ENCODE assay signal across 12 mouse cellular contexts in the genomic region with DNA sequence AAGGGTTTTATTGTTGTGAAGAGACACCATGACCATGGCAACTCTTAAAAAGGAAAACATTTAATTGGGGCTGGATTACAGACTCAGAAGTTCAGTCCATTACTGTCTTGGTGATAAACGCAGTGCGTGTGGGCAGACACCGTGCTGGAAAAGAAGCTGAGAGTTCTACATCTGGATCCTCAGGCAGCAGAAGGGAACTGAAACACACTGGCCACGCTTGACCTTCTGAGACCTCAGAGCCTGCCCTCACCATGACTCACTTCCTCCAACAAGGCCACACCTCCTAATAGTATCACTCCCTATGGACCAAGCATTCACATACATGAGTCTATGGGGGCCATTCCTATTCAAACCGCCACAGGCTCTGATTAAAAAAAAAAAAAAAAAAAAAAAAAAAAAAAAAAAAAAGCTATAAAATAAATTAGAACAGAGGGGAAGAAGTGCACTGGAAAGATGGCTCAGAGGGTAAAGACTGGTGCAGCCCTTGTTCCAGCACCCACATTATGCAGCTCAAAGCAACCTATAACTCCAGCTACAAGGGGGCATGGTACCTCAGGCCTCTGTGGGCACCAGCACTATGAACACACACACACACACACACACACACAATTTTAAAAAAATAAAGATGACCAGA. TPM values are rescaled to one million over a fixed set of nuclear protein-coding genes. Genes with fewer than 3 reads are reported as not detected.
A peak's percentile ranks its signal among the peaks of the same experiment; 100 is the strongest.
DNase-seq lines count a peak whose midpoint lies in the region; ATAC-seq and TF ChIP-seq lines count a peak whose summit lies in the region.
"Had no signal": no experiment of that assay in that cellular context is flagged by ENCODE, and none has a peak within 500 bp of the region (broad histone marks: within the 10 kb centered on the region; RNA-seq: fewer than 3 reads in every experiment).

No protein-coding gene starts in this region.

- H3K4me3 ChIP-seq in layer of hippocampus, adult 2 months: no peak overlapping the region
- H3K4me3 ChIP-seq in macrophage (ENCODE audit: inconsistent target): no peak overlapping the region
- no peak overlapping the region for H3K4me3 ChIP-seq in forebrain, embryonic 13.5 days

- no peaks in the 10 kb centered on the region for H3K36me3 ChIP-seq in macrophage (ENCODE audit: inconsistent target)
- H3K36me3 ChIP-seq in forebrain, embryonic 13.5 days (ENCODE audit: poor library complexity, severe bottlenecking): no peaks in the 10 kb centered on the region

- peaks cover 7% of the 10 kb centered on the region for H3K4me1 ChIP-seq in forebrain, embryonic 13.5 days

- no peaks in the 10 kb centered on the region for H3K79me2 ChIP-seq in macrophage (ENCODE audit: inconsistent target)

- no peak overlapping the region for H3K4me2 ChIP-seq in forebrain, embryonic 13.5 days

- H3K27me3 ChIP-seq in forebrain, embryonic 13.5 days: no peaks in the 10 kb centered on the region

- no peak for ATAC-seq in forebrain, embryonic 13.5 days
- ATAC-seq: CD4-positive, CD25-positive, alpha-beta regulatory T cell, adult 4 months; intestine, postnatal 0 days had no signal

- TF ChIP-seq CTCF in layer of hippocampus, adult 2 months (conservative IDR thresholded peaks at IDR 0.05): no peak

- H3K9ac ChIP-seq in forebrain, embryonic 13.5 days: no peak overlapping the region

- no peaks in the 10 kb centered on the region for H3K9me3 ChIP-seq in forebrain, embryonic 13.5 days (replicated peaks)

- H3K27ac ChIP-seq in layer of hippocampus, adult 2 months: no peak overlapping the region
- peak overlapping the region; percentile 25 for H3K27ac ChIP-seq in macrophage
- no peak overlapping the region for H3K27ac ChIP-seq in forebrain, embryonic 13.5 days

- 13% methylated on average over 4 of the region's 5 CpGs for WGBS in macrophage (ENCODE audit: missing documents)
- WGBS in forebrain, embryonic 13.5 days: 83% methylated on average over 5 of the region's 5 CpGs

- peak; percentile 45 for DNase-seq in adrenal gland, postnatal 14 days
- DNase-seq in adrenal gland, postnatal 25 days: no peak
- DNase-seq in layer of hippocampus, adult 11-12 months (ENCODE audit: low spot score): peak; percentile 26
- DNase-seq in layer of hippocampus, adult 2 months (ENCODE audit: low spot score in 2 of 2): no peak
- DNase-seq in MN1 (ENCODE audit: low spot score): peak; percentile 70
- DNase-seq in layer of hippocampus, postnatal 14 days (ENCODE audit: low spot score in 2 of 2): no peak
- DNase-seq: cerebellum, adult 11-12 months; gastrocnemius, postnatal 25 days had no signal

RNA-seq across cellular contexts. Expression of a gene that starts 8.3 kb away (rescaled TPM):
- total RNA-seq in adrenal gland, postnatal 14 days (2021): 12.0 and 12.3 TPM in 2 replicates
- 18.3 and 21.8 TPM in 2 replicates for total RNA-seq in adrenal gland, postnatal 25 days (2021)
- 10 to 100 TPM; 20.3 to 21.6 TPM for total RNA-seq in layer of hippocampus, adult 2 months (2021)
- 1 to 10 TPM in 7 of 26 experiments, under 1 TPM in 1, not detected in 18; 0.79 to 3.1 (median 1.5) TPM for total RNA-seq in macrophage (2018; cell fraction: chromatin; rRNA removed)
- 1 to 10 TPM; 1.9 to 5.8 (median 3.9) TPM for total RNA-seq in macrophage (2018; cell fraction: cytosol; rRNA removed)
- total RNA-seq in macrophage (2018; cell fraction: nucleus; rRNA removed): 1 to 10 TPM in 18 of 26 experiments, under 1 TPM in 1, not detected in 7; 0.86 to 6.4 (median 2.7) TPM
- polyA plus RNA-seq in macrophage (2018): 4.1 to 7.3 TPM (median 4.2 TPM) in 3 replicates
- 55.1 and 57.2 TPM in 2 replicates for polyA plus RNA-seq in forebrain, embryonic 13.5 days (2015; fragmentation: Nextera tagmentation; extraction: Ambion mirVana)
- total RNA-seq in layer of hippocampus, postnatal 14 days (2021): 10 to 100 TPM; 13.5 to 13.7 TPM

RNA-seq across cellular contexts. Expression of a gene that starts 9.4 kb away (rescaled TPM):
- 111 and 139 TPM in 2 replicates for total RNA-seq in adrenal gland, postnatal 14 days (2021)
- 143 and 163 TPM in 2 replicates for total RNA-seq in adrenal gland, postnatal 25 days (2021)
- total RNA-seq in layer of hippocampus, adult 2 months (2021): 1,000 to 10,000 TPM in 1 of 2 experiments, 100 to 1,000 TPM in 1; 988 to 1,016 TPM
- total RNA-seq in macrophage (2018; cell fraction: chromatin; rRNA removed): 100 to 1,000 TPM in 20 of 26 experiments, 10 to 100 TPM in 6; 79.4 to 259 (median 167) TPM
- 10 to 100 TPM; 20.1 to 40.4 (median 26.4) TPM for total RNA-seq in macrophage (2018; cell fraction: cytosol; rRNA removed)
- 100 to 1,000 TPM in 24 of 26 experiments, 10 to 100 TPM in 2; 83.9 to 283 (median 140) TPM for total RNA-seq in macrophage (2018; cell fraction: nucleus; rRNA removed)
- 23.6 to 47.7 TPM (median 36.7 TPM) in 3 replicates for polyA plus RNA-seq in macrophage (2018)
- polyA plus RNA-seq in forebrain, embryonic 13.5 days (2015; fragmentation: Nextera tagmentation; extraction: Ambion mirVana): 110 and 124 TPM in 2 replicates
- 1,000 to 10,000 TPM; 1,073 to 1,118 TPM for total RNA-seq in layer of hippocampus, postnatal 14 days (2021)

RNA-seq across cellular contexts. Expression of a gene that starts 16.1 kb away (rescaled TPM):
- 116 and 118 TPM in 2 replicates for total RNA-seq in adrenal gland, postnatal 14 days (2021)
- total RNA-seq in adrenal gland, postnatal 25 days (2021): 66.5 and 84.7 TPM in 2 replicates
- 10 to 100 TPM; 83.4 to 95.2 TPM for total RNA-seq in layer of hippocampus, adult 2 months (2021)
- 100 to 1,000 TPM in 3 of 26 experiments, 10 to 100 TPM in 20, 1 to 10 TPM in 3; 2.1 to 182 (median 41.9) TPM for total RNA-seq in macrophage (2018; cell fraction: chromatin; rRNA removed)
- total RNA-seq in macrophage (2018; cell fraction: cytosol; rRNA removed): 10 to 100 TPM in 18 of 26 experiments, 1 to 10 TPM in 8; 1.2 to 30.8 (median 12.4) TPM
- 100 to 1,000 TPM in 2 of 26 experiments, 10 to 100 TPM in 19, 1 to 10 TPM in 5; 3.2 to 114 (median 23.5) TPM for total RNA-seq in macrophage (2018; cell fraction: nucleus; rRNA removed)
- 8.8 to 17.5 TPM (median 11.6 TPM) in 3 replicates for polyA plus RNA-seq in macrophage (2018)
- polyA plus RNA-seq in forebrain, embryonic 13.5 days (2015; fragmentation: Nextera tagmentation; extraction: Ambion mirVana): 6.0 and 6.4 TPM in 2 replicates
- 10 to 100 TPM; 84.4 to 86.8 TPM for total RNA-seq in layer of hippocampus, postnatal 14 days (2021)

RNA-seq across cellular contexts. Expression of a gene that starts 19.4 kb away (rescaled TPM):
- 19.2 and 20.6 TPM in 2 replicates for total RNA-seq in adrenal gland, postnatal 14 days (2021)
- total RNA-seq in adrenal gland, postnatal 25 days (2021): 23.1 and 32.0 TPM in 2 replicates
- 10 to 100 TPM; 26.6 to 30.8 TPM for total RNA-seq in layer of hippocampus, adult 2 months (2021)
- 10 to 100 TPM in 17 of 26 experiments, 1 to 10 TPM in 9; 3.6 to 22.4 (median 12.0) TPM for total RNA-seq in macrophage (2018; cell fraction: chromatin; rRNA removed)
- total RNA-seq in macrophage (2018; cell fraction: cytosol; rRNA removed): 10 to 100 TPM; 21.1 to 43.6 (median 31.0) TPM
- total RNA-seq in macrophage (2018; cell fraction: nucleus; rRNA removed): 10 to 100 TPM; 13.9 to 44.9 (median 28.3) TPM
- 11.7 to 37.1 TPM (median 15.6 TPM) in 3 replicates for polyA plus RNA-seq in macrophage (2018)
- 6.6 and 7.9 TPM in 2 replicates for polyA plus RNA-seq in forebrain, embryonic 13.5 days (2015; fragmentation: Nextera tagmentation; extraction: Ambion mirVana)
- 10 to 100 TPM; 25.2 to 26.4 TPM for total RNA-seq in layer of hippocampus, postnatal 14 days (2021)

RNA-seq across cellular contexts. Expression of a gene that starts 33.5 kb away (rescaled TPM):
- total RNA-seq in adrenal gland, postnatal 14 days (2021): 17.1 and 18.8 TPM in 2 replicates
- 9.7 and 11.8 TPM in 2 replicates for total RNA-seq in adrenal gland, postnatal 25 days (2021)
- total RNA-seq in layer of hippocampus, adult 2 months (2021): under 1 TPM; 0.54 to 0.79 TPM
- total RNA-seq in macrophage (2018; cell fraction: chromatin; rRNA removed): 10 to 100 TPM in 7 of 26 experiments, 1 to 10 TPM in 15, under 1 TPM in 2, not detected in 2; 0.53 to 31.9 (median 6.0) TPM
- 1 to 10 TPM; 1.8 to 7.3 (median 4.3) TPM for total RNA-seq in macrophage (2018; cell fraction: cytosol; rRNA removed)
- 10 to 100 TPM in 3 of 26 experiments, 1 to 10 TPM in 21, under 1 TPM in 1, not detected in 1; 0.69 to 20.2 (median 3.6) TPM for total RNA-seq in macrophage (2018; cell fraction: nucleus; rRNA removed)
- 4.2 to 8.5 TPM (median 7.3 TPM) in 3 replicates for polyA plus RNA-seq in macrophage (2018)
- polyA plus RNA-seq in forebrain, embryonic 13.5 days (2015; fragmentation: Nextera tagmentation; extraction: Ambion mirVana): 143 and 149 TPM in 2 replicates
- total RNA-seq in layer of hippocampus, postnatal 14 days (2021): 1 to 10 TPM; 2.1 to 2.3 TPM

Comparison
In these comparisons a context has a peak if more than half of its experiments do, and no peak if none do; other contexts are left out.
1. DNase-seq: peak in adrenal gland, postnatal 14 days (single experiment), layer of hippocampus, adult 11-12 months (single experiment) and MN1 (single experiment); none in adrenal gland, postnatal 25 days (single experiment), layer of hippocampus, adult 2 months (0 of 2) and layer of hippocampus, postnatal 14 days (0 of 2).